Mouse (Mus musculus): ENCODE measurements around the gene Aco2. TPM values are rescaled to one million over a fixed set of nuclear protein-coding genes. Genes with fewer than 3 reads are reported as not detected.

Gene Aco2
- total and polyA plus RNA-seq, 2 experiments from 2014 or later = 298 to 536 TPM

DNA sequence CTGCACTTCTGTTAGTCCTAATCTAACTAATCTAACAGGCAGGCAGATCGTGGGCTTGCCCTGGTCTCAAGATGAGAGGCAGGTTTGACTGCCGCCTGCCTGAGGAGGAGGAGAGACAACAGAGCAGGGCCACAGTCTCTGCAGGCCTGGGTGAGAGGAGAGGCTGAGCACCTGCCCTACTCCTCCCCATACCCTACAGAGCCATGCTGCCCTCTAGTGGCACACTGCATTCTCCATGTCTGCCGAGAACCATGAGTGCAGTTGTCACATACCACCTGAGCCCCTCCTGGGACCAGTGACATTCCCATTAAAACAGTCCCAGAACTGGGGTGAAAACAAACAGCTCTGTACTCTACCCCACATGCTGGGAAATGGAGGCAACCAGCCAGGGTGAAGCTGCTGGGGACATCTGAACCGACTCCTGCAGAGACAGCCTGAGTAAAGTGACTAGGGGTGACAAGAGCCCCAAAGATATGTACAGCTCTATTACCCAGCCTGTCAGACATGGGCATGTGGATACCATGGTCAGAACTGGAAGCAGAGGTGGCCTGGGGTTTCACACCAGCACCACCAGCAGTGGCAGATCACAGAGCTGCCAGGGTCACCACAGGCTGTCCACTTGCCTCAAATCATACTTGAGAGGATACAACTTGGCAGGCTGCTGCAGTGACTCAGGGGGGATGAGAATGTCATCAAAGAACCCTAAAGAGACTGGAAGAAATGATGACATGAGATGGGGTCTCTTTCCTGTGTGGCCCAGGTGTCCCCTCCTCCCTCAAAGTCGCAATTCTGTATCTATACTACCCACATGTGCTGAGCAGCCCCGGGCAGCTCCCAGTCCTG, 45.7 kb downstream of the Aco2 start:
- ATAC-seq (no peak), DNase-seq (ENCODE audit: low spot score) (peak; percentile 66)
- H3K27me3 ChIP-seq (ENCODE audit: insufficient read depth, low read length) = no peaks in the 10 kb centered on the region
- no peak overlapping the region for H3K4me3 ChIP-seq (ENCODE audit: low read length)
- H3K4me2 ChIP-seq (ENCODE audit: low read depth, low read length) = no peak overlapping the region
- no peak overlapping the region for H3K27ac ChIP-seq
- H3K4me1 ChIP-seq (ENCODE audit: insufficient read depth, low read length) = 0 out of 2 replicates have a peak, but pooled peaks cover 3% of the 10 kb centered on the region
- H3K36me3 ChIP-seq (ENCODE audit: insufficient read depth, low read length) = peaks cover 41% of the 10 kb centered on the region
- H3K9me3 ChIP-seq (ENCODE audit: low read length) = no peaks in the 10 kb centered on the region
- H3K9ac ChIP-seq (replicated peaks; ENCODE audit: low read length) = no peak overlapping the region
- peak; percentile 83 for TF ChIP-seq CTCF (IDR thresholded peaks at IDR 0.05; ENCODE audit: low read depth)
- 57% methylated on average over 6 of the region's 6 CpGs for whole genome bisulfite sequencing

DNA sequence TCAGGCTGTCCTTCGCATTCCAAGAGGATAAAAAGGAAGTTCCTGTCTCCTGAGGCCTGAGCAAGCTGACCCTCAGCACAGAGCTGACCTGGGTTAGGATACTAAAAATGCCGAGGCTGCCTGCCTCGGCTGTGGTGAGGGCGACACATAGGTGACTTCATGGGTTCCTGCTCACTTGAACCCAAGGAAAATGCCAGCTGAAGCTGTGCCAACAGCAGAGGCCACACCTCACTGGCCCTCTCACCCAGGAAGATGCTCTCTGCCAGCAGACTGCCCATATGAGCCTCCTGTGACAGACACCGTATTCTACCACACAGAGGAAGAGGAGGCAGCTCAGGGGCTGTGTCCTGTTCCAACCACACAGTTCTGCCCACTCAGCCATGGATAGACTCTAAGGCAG, 47.0 kb downstream of the Aco2 start:
- no peak overlapping the region for H3K4me2 ChIP-seq (ENCODE audit: low read depth, low read length)
- no peaks in the 10 kb centered on the region for H3K27me3 ChIP-seq (ENCODE audit: insufficient read depth, low read length)
- H3K9me3 ChIP-seq (ENCODE audit: low read length) = no peaks in the 10 kb centered on the region
- TF ChIP-seq CTCF (IDR thresholded peaks at IDR 0.05; ENCODE audit: low read depth) = no peak
- peaks cover 29% of the 10 kb centered on the region for H3K36me3 ChIP-seq (ENCODE audit: insufficient read depth, low read length)
- H3K4me1 ChIP-seq (ENCODE audit: insufficient read depth, low read length) = 0 out of 2 replicates have a peak, but pooled peaks cover 6% of the 10 kb centered on the region
- DNase-seq (ENCODE audit: low spot score) (no peak), ATAC-seq (no peak)
- 78% methylated on average over 5 of the region's 5 CpGs for WGBS
- H3K4me3 ChIP-seq (ENCODE audit: low read length) = no peak overlapping the region
- H3K27ac ChIP-seq = no peak overlapping the region
- no peak overlapping the region for H3K9ac ChIP-seq (replicated peaks; ENCODE audit: low read length)

DNA sequence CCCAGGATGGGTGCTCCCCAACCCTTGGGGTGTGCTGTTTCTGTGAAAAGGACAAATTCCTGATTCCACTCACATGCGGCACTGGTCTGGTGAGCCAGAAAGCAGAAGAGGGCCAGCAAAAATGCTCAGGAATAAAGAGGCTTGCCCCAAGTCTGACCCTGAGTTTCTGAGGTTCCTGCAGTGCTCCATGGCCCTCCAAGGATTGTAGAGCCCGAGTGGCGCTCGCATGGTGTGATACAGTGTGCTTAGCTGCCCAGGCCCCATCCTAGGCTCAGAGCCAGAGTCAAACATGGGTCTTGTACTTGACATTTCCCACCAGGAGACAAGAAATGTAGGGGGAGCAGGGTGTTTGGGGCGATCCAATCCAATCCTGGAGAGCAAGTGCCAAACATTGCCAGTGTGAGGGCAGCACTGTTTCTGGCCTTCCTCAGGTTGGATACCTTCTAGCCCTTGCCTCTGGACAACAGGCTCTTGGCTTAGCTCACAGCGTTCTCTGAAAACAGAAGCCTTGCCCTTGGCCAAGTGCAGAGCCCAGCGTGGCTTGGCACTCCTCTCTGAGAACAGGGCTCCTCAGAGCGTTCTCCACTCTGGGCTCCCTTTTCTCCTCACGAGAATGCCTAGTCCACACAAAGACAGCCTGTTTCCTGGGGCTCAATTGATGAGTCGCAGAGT, 48.6 kb downstream of the Aco2 start:
- ATAC-seq (peak; percentile 66), DNase-seq (ENCODE audit: low spot score) (peak; percentile 70)
- H3K27me3 ChIP-seq (ENCODE audit: insufficient read depth, low read length) = no peaks in the 10 kb centered on the region
- H3K36me3 ChIP-seq (ENCODE audit: insufficient read depth, low read length) = peaks cover 13% of the 10 kb centered on the region
- peaks cover 15% of the 10 kb centered on the region for H3K4me1 ChIP-seq (ENCODE audit: insufficient read depth, low read length)
- H3K4me3 ChIP-seq (ENCODE audit: low read length) = no peak overlapping the region
- H3K9me3 ChIP-seq (ENCODE audit: low read length) = no peaks in the 10 kb centered on the region
- WGBS = 45% methylated on average over 10 of the region's 10 CpGs
- H3K4me2 ChIP-seq (ENCODE audit: low read depth, low read length) = no peak overlapping the region
- no peak for TF ChIP-seq CTCF (IDR thresholded peaks at IDR 0.05; ENCODE audit: low read depth)
- H3K27ac ChIP-seq = peak overlapping the region; percentile 74
- no peak overlapping the region for H3K9ac ChIP-seq (replicated peaks; ENCODE audit: low read length)

DNA sequence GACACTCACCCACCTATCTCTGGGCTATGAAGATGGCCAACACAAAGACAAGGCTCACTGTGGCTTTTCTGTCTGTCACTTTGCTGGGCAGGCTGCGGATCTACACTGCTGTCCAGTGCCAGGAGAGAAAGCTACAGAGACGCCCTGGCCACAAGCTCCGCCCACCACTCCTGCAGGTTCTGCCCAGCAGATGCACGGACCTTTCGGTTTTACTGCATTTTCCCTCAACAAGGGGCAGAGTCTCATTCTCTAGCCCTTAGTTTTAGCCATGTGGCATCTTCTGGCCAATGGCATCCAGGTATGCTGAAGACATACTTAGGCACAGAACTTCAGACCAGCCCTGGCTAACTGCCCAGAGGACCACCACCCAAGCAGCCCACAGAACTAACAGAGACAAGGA, 49.1 kb downstream of the Aco2 start:
- ATAC-seq = peak; percentile 1; the same call in 1 of the 2 replicates

DNA sequence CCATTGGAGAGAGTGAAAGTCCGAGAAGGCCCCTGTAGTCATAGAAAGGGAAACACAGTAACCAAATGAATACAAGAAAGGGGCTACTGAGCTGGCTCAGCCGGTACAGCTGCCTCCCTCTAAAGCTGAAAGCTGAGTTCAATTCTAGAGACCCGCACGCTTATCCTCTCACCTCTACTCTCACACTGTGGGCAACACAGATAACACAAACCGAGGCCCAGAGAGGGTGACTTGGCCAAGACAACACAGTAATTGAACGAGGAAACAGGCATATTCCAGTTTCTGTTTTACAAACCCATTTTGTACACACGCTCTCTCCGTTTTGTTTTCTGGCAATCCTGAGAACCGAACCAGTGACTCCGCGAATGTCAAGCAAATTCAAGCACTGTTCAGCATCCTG, 52.8 kb downstream of the Aco2 start:
- ATAC-seq = no peak

More for the DNA sequence above, 49.1 kb downstream of the Aco2 start:
- WGBS = 53% methylated on average over 5 of the region's 5 CpGs
- no peak overlapping the region for H3K9ac ChIP-seq (replicated peaks; ENCODE audit: low read length)
- no peak overlapping the region for H3K4me3 ChIP-seq (ENCODE audit: low read length)
- TF ChIP-seq CTCF (IDR thresholded peaks at IDR 0.05; ENCODE audit: low read depth) = no peak
- H3K27ac ChIP-seq = peak overlapping the region; percentile 74
- no peaks in the 10 kb centered on the region for H3K27me3 ChIP-seq (ENCODE audit: insufficient read depth, low read length)
- DNase-seq (ENCODE audit: low spot score) = peak; percentile 46
- no peak overlapping the region for H3K4me2 ChIP-seq (ENCODE audit: low read depth, low read length)
- H3K4me1 ChIP-seq (ENCODE audit: insufficient read depth, low read length) = peaks cover 15% of the 10 kb centered on the region
- no peaks in the 10 kb centered on the region for H3K9me3 ChIP-seq (ENCODE audit: low read length)
- H3K36me3 ChIP-seq (ENCODE audit: insufficient read depth, low read length) = peaks cover 8% of the 10 kb centered on the region

DNA sequence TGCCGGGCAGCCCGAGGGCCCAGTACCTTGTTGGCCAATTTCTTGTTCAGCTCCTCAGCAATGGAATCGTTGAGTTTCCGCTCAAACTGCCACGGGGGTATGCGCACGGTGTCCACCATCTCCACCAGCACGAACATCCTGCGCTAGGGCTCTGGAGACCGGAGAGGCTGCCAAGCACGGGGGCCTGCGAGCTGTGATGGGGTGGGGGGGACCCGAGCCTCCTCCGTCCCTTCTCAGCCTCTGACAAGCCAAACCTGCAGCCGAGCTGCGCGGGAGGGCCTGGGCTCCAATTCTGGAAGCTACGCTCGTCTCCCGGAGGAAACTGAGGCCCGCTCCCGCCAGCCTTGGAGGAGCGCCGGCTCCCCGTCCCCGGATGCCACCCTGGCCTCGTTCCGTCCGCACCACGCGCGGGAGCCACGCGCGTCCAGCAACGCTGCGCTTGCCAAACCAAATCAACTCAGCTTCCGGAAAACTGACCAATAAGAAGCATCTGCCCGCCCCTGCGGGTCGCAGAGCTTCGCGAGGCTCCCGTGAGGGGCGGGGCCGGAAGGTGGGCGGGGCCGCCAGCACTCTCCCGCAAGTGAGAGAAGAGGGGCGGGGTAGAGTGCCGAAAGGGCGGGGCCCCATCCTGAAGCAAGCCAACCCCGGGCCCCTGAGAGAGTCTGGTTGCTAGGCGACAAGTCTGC, 53.8 kb downstream of the Aco2 start, which contains the start of gene Polr3h:
TSS of gene Polr3h (minus strand) at position 481 of the 686 bp plus-strand sequence.
- under 1% methylated on average over 53 of the region's 54 CpGs for WGBS
- Histone ChIP-seq H3K9ac (replicated peaks; ENCODE audit: low read length) (peak within 1 kb of the TSS; percentile 68), H3K27ac (peak within 1 kb of the TSS; percentile 88), H3K4me3 (ENCODE audit: low read length) (peak within 1 kb of the TSS; percentile 68), H3K4me1 (ENCODE audit: insufficient read depth, low read length) (peaks cover 12% of the 10 kb centered on the region), H3K36me3 (ENCODE audit: insufficient read depth, low read length) (no peaks in the 10 kb centered on the region), H3K4me2 (ENCODE audit: low read depth, low read length) (peak within 1 kb of the TSS; percentile 84), H3K27me3 (ENCODE audit: insufficient read depth, low read length) (no peaks in the 10 kb centered on the region), H3K9me3 (ENCODE audit: low read length) (no peaks in the 10 kb centered on the region)
- ATAC-seq (peak; percentile 96), DNase-seq (ENCODE audit: low spot score) (peak; percentile 99)
- TF ChIP-seq CTCF (IDR thresholded peaks at IDR 0.05; ENCODE audit: low read depth) = no peak

More for the DNA sequence above, 52.8 kb downstream of the Aco2 start:
- peak overlapping the region; percentile 88; the same call in 1 of the 2 replicates for H3K27ac ChIP-seq
- H3K4me1 ChIP-seq (ENCODE audit: insufficient read depth, low read length) = peaks cover 12% of the 10 kb centered on the region
- peak overlapping the region; percentile 68; the same call in 1 of the 2 replicates for H3K9ac ChIP-seq (replicated peaks; ENCODE audit: low read length)
- H3K36me3 ChIP-seq (ENCODE audit: insufficient read depth, low read length) = no peaks in the 10 kb centered on the region
- no peaks in the 10 kb centered on the region for H3K9me3 ChIP-seq (ENCODE audit: low read length)
- peak overlapping the region; percentile 68 for H3K4me3 ChIP-seq (ENCODE audit: low read length)
- no peaks in the 10 kb centered on the region for H3K27me3 ChIP-seq (ENCODE audit: insufficient read depth, low read length)
- H3K4me2 ChIP-seq (ENCODE audit: low read depth, low read length) = peak overlapping the region; percentile 84
- TF ChIP-seq CTCF (IDR thresholded peaks at IDR 0.05; ENCODE audit: low read depth) = no peak
- DNase-seq (ENCODE audit: low spot score) = no peak
- WGBS = 76% methylated on average over 11 of the region's 11 CpGs

Data from hindbrain, postnatal 0 days (tissue).